Mouse (Mus musculus): ENCODE measurements at regions not wholly inside any gene's neighbourhood (a gene's known extent, or its start where the extent isn't known, plus 50 kb on each side); places are given as distances from the start of the nearest gene placed in this dataset.

DNA sequence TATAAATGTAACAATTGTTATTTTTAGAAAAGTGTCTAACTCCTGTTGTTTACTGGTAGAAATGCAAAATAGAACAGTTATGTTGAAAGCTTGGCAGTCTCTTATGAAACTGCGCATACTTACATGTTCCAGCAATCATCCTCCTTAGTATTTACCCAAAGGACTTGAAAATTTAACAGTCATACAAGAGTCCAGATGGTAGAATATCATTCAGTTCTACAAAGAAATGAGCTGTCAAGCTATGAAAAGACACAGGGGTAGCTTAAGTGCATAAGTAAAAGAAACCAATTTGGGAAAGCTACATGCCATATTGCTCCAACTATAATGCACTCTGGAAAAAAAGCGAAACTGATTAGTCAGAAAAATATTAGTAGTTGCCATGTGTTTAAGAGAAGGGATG, 196.7 kb downstream of the Ndufa4 start:
- H3K4me2 ChIP-seq (replicated peaks) = no peak overlapping the region
- WGBS = 92% methylated on average over 2 of the region's 2 CpGs
- H3K9ac ChIP-seq = no peak overlapping the region
- no peak for ATAC-seq (ENCODE audit: low FRiP score, low read depth)
- H3K9me3 ChIP-seq = no peaks in the 10 kb centered on the region
- H3K4me1 ChIP-seq = no peaks in the 10 kb centered on the region
- H3K36me3 ChIP-seq = no peaks in the 10 kb centered on the region
- H3K4me3 ChIP-seq = no peak overlapping the region
- H3K27ac ChIP-seq = no peak overlapping the region
- no peaks in the 10 kb centered on the region for H3K27me3 ChIP-seq (replicated peaks)

DNA sequence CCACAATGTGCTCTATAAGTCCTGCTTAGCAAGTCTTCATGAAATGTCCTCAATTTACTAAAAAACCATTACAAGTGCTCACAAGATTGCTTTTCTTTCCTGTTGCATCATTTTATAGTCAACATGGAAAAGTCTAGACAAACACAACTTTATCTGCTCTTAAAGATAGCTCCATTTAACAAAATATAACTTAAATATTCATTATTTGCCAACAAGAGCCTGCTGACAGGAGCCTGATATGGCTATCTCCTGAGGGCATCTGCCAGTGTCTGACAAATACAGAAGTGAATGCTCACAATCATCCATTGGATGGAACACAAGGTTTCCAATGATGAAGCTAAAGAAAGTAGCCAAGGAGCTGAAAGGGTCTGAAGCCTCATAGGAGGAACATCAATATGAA, 197.8 kb downstream of the Ndufa4 start:
- H3K27me3 ChIP-seq (replicated peaks) = no peaks in the 10 kb centered on the region
- no peak overlapping the region for H3K27ac ChIP-seq
- H3K9me3 ChIP-seq = no peaks in the 10 kb centered on the region
- no peak for ATAC-seq (ENCODE audit: low FRiP score, low read depth)
- H3K4me3 ChIP-seq = no peak overlapping the region
- H3K9ac ChIP-seq = no peak overlapping the region
- no peaks in the 10 kb centered on the region for H3K4me1 ChIP-seq
- H3K4me2 ChIP-seq (replicated peaks) = no peak overlapping the region
- H3K36me3 ChIP-seq = no peaks in the 10 kb centered on the region
